Mouse (Mus musculus) neural tube, embryonic 11.5 days (tissue): ENCODE measurements around the gene Prnd. TPM values are rescaled to one million over a fixed set of nuclear protein-coding genes. Genes with fewer than 3 reads are reported as not detected.

Experiments
- ATAC-seq: fragments of 200-750 bp; cut with Nextera tagmentation; 2 replicates; pipeline ENCODE4 v1.8.0; 2017; ENCODE audit warnings: moderate number of reproducible peaks, mild to moderate bottlenecking, moderate TSS enrichment, moderate library complexity; ENCODE audit not compliant: insufficient read depth, low FRiP score, low TSS enrichment
- DNase-seq: peaks from one replicate; pipeline ENCODE4 v3.0.0-alpha.2; 2015; ENCODE audit warnings: low spot score
- H3K27ac ChIP-seq: fragments of 300-500 bp; sonication (generic); 2 replicates; pipeline ENCODE4 v1.5.1; 2014; ENCODE audit warnings: low read depth, mild to moderate bottlenecking, low read length
- H3K27me3 ChIP-seq: fragments of 300-500 bp; sonication (generic); 2 replicates; pipeline ENCODE4 v1.6.1; 2014; ENCODE audit warnings: mild to moderate bottlenecking, low read length, mixed read lengths; ENCODE audit not compliant: control insufficient read depth, insufficient read depth
- H3K36me3 ChIP-seq: fragments of 300-500 bp; sonication (generic); 2 replicates; pipeline ENCODE4 v1.6.1; 2014; ENCODE audit warnings: mild to moderate bottlenecking, low read length, moderate library complexity, mixed read lengths; ENCODE audit not compliant: control insufficient read depth, insufficient read depth
- H3K4me1 ChIP-seq: fragments of 300-500 bp; sonication (generic); 2 replicates; pipeline ENCODE4 v1.6.1; 2014; ENCODE audit warnings: low read length, mixed read lengths; ENCODE audit not compliant: control insufficient read depth, insufficient read depth
- H3K4me2 ChIP-seq: fragments of 300-500 bp; sonication (generic); 2 replicates; pipeline ENCODE4 v1.6.1; 2014; ENCODE audit warnings: low read depth, mild to moderate bottlenecking, moderate library complexity
- H3K4me3 ChIP-seq: fragments of 300-500 bp; sonication (generic); 2 replicates; pipeline ENCODE4 v1.5.1; 2014; ENCODE audit warnings: low read depth, low read length
- H3K9ac ChIP-seq: fragments of 300-500 bp; sonication (generic); 2 replicates; pipeline ENCODE4 v1.6.1; 2014; ENCODE audit warnings: mild to moderate bottlenecking, low read length
- H3K9me3 ChIP-seq: fragments of 300-500 bp; sonication (generic); 2 replicates; pipeline ENCODE4 v1.6.1; 2016; ENCODE audit warnings: low read length; ENCODE audit not compliant: control insufficient read depth
- WGBS: fragments of 180-500 bp; shearing (Covaris S2); extraction: QIAGEN DNeasy Blood & Tissue Kit; methylation state at CpG from one replicate; pipeline ENCODE4 v1.1.7; 2014; 5-methylcytosine and 5-hydroxymethylcytosine counted together
- polyA plus RNA-seq: library from polyadenylated mRNA; unstranded; fragments of >200 nt; fragmentation: Nextera tagmentation; extraction: Ambion mirVana; gene quantifications from 2 replicates; pipeline ENCODE4 v1.2.1, GENCODE M21; 2014

Prnd gene
- polyA plus RNA-seq, 1 experiment from 2014 or later: 8.5 TPM

GRCm38 (mm10) chr2:131955264-131955663, 4.6 kb downstream of the Prnd start:
- Histone ChIP-seq H3K4me2 (peak overlapping the region; percentile 52), H3K36me3 (no peaks in the 10 kb centered on the region), H3K9ac (no peak overlapping the region), H3K27ac (no peak overlapping the region), H3K27me3 (peaks cover 21% of the 10 kb centered on the region), H3K4me3 (peak overlapping the region; percentile 24; the same call in 1 of the 2 replicates), H3K4me1 (no peaks in the 10 kb centered on the region), H3K9me3 (no peaks in the 10 kb centered on the region)
- 7% methylated on average over 17 of the region's 17 CpGs for WGBS
- ATAC-seq: peak; percentile 73
- DNase-seq: peak; percentile 38

- ATAC-seq: no peak
- Histone ChIP-seq H3K36me3 (no peaks in the 10 kb centered on the region), H3K4me1 (no peaks in the 10 kb centered on the region), H3K4me3 (no peak overlapping the region), H3K9me3 (no peaks in the 10 kb centered on the region), H3K27me3 (peaks cover 19% of the 10 kb centered on the region), H3K27ac (no peak overlapping the region), H3K4me2 (no peak overlapping the region), H3K9ac (no peak overlapping the region)
- no peak for DNase-seq
- 79% methylated on average over 7 of the region's 7 CpGs for WGBS
Observed at GRCm38 (mm10) chr2:131956336-131957256, 5.9 kb downstream of the Prnd start.

- H3K9me3 ChIP-seq: no peaks in the 10 kb centered on the region
- no peak for DNase-seq
- no peak overlapping the region for H3K4me3 ChIP-seq
- 53% methylated on average over 9 of the region's 9 CpGs for WGBS
- no peaks in the 10 kb centered on the region for H3K36me3 ChIP-seq
- no peaks in the 10 kb centered on the region for H3K4me1 ChIP-seq
- peaks cover 14% of the 10 kb centered on the region for H3K27me3 ChIP-seq
- no peak overlapping the region for H3K27ac ChIP-seq
- ATAC-seq: no peak
- H3K9ac ChIP-seq: no peak overlapping the region
- no peak overlapping the region for H3K4me2 ChIP-seq
Observed at GRCm38 (mm10) chr2:131957731-131958222, 7.1 kb downstream of the Prnd start.

GRCm38 (mm10) chr2:131961671-131962070, 11.0 kb downstream of the Prnd start:
- Histone ChIP-seq H3K9ac (no peak overlapping the region), H3K27me3 (no peaks in the 10 kb centered on the region), H3K9me3 (no peaks in the 10 kb centered on the region), H3K4me1 (no peaks in the 10 kb centered on the region), H3K4me2 (no peak overlapping the region), H3K36me3 (no peaks in the 10 kb centered on the region), H3K4me3 (no peak overlapping the region), H3K27ac (no peak overlapping the region)
- no peak for DNase-seq
- 70% methylated on average over 2 of the region's 2 CpGs for WGBS
- no peak for ATAC-seq

GRCm38 (mm10) chr2:131970597-131970996, 19.9 kb downstream of the Prnd start:
- DNase-seq (no peak), ATAC-seq (no peak)
- no peak overlapping the region for H3K4me3 ChIP-seq
- no peak overlapping the region for H3K4me2 ChIP-seq
- no peak overlapping the region for H3K27ac ChIP-seq
- no peaks in the 10 kb centered on the region for H3K4me1 ChIP-seq
- H3K36me3 ChIP-seq: no peaks in the 10 kb centered on the region
- H3K9me3 ChIP-seq: no peaks in the 10 kb centered on the region
- 95% methylated on average over 2 of the region's 2 CpGs for WGBS
- no peaks in the 10 kb centered on the region for H3K27me3 ChIP-seq
- H3K9ac ChIP-seq: no peak overlapping the region

- DNase-seq (no peak), ATAC-seq (no peak)
- no peaks in the 10 kb centered on the region for H3K36me3 ChIP-seq
- H3K4me1 ChIP-seq: no peaks in the 10 kb centered on the region
- WGBS: 82% methylated on average over 4 of the region's 4 CpGs
- no peaks in the 10 kb centered on the region for H3K9me3 ChIP-seq
- H3K4me2 ChIP-seq: no peak overlapping the region
- no peaks in the 10 kb centered on the region for H3K27me3 ChIP-seq
- no peak overlapping the region for H3K4me3 ChIP-seq
- H3K9ac ChIP-seq: no peak overlapping the region
- no peak overlapping the region for H3K27ac ChIP-seq
Observed at GRCm38 (mm10) chr2:131971098-131971497, 20.4 kb downstream of the Prnd start.

GRCm38 (mm10) chr2:131976663-131977062, 26.0 kb downstream of the Prnd start:
- no peak for DNase-seq
- H3K4me3 ChIP-seq: no peak overlapping the region
- no peak overlapping the region for H3K4me2 ChIP-seq
- no peak overlapping the region for H3K27ac ChIP-seq
- H3K9me3 ChIP-seq: no peaks in the 10 kb centered on the region
- WGBS: 77% methylated on average over 3 of the region's 3 CpGs
- no peaks in the 10 kb centered on the region for H3K27me3 ChIP-seq
- ATAC-seq: no peak
- no peaks in the 10 kb centered on the region for H3K36me3 ChIP-seq
- no peak overlapping the region for H3K9ac ChIP-seq
- H3K4me1 ChIP-seq: no peaks in the 10 kb centered on the region

- WGBS: 62% methylated on average over 9 of the region's 9 CpGs
Observed at GRCm38 (mm10) chr2:131980866-131981265, 30.2 kb downstream of the Prnd start.

More at GRCm38 (mm10) chr2:131980866-131981265, 30.2 kb downstream of the Prnd start:
- Histone ChIP-seq H3K9me3 (no peaks in the 10 kb centered on the region), H3K4me3 (no peak overlapping the region), H3K36me3 (no peaks in the 10 kb centered on the region), H3K27me3 (no peaks in the 10 kb centered on the region), H3K9ac (no peak overlapping the region), H3K27ac (no peak overlapping the region), H3K4me2 (no peak overlapping the region), H3K4me1 (no peaks in the 10 kb centered on the region)
- ATAC-seq (no peak), DNase-seq (no peak)
